Mouse (Mus musculus) ES-Bruce4 (cell line): ENCODE measurements around the gene Mum1.
A peak's percentile ranks its signal among the peaks of the same experiment; 100 is the strongest.

Source experiments
- CTCF ChIP-seq: IDR thresholded peaks from one replicate; pipeline ENCODE4 v1.8.1; 2011; ENCODE audit warnings: low read depth, low read length
- POLR2A ChIP-seq: IDR thresholded peaks from one replicate; pipeline ENCODE4 v1.8.1; 2011; ENCODE audit warnings: low read length; ENCODE audit not compliant: insufficient read depth

GRCm38 (mm10) chr10:80226071-80226415, 191 bp upstream of the Mum1 start:
- TF ChIP-seq POLR2A: peak; percentile 70
- no peak for TF ChIP-seq CTCF
